Mouse (Mus musculus) forebrain, embryonic 10.5 days (tissue): Measurements from ENCODE around the gene Gfi1b. TPM values are rescaled to one million over a fixed set of nuclear protein-coding genes. Genes with fewer than 3 reads are reported as not detected.

Experiments
- DNase-seq: peaks from one replicate; pipeline ENCODE4 v3.0.0-alpha.2; 2017; ENCODE audit warnings: low spot score; ENCODE audit errors: extremely low spot score
- H3K27ac ChIP-seq: fragments of 300-500 bp; sonication (generic); 2 replicates; pipeline ENCODE4 v1.5.1; 2016; ENCODE audit warnings: mild to moderate bottlenecking
- H3K27me3 ChIP-seq: fragments of 300-500 bp; sonication (generic); 2 replicates; pipeline ENCODE4 v1.6.1; 2016; ENCODE audit warnings: mild to moderate bottlenecking; ENCODE audit not compliant: poor library complexity, severe bottlenecking
- H3K36me3 ChIP-seq: fragments of 300-500 bp; sonication (generic); replicated peaks from 2 replicates; pipeline ENCODE4 v1.6.1; 2016; ENCODE audit warnings: mild to moderate bottlenecking, moderate library complexity
- H3K4me1 ChIP-seq: fragments of 300-500 bp; sonication (generic); 2 replicates; pipeline ENCODE4 v1.6.1; 2016
- H3K4me3 ChIP-seq: fragments of 300-500 bp; sonication (generic); 2 replicates; pipeline ENCODE4 v1.5.1; 2016; ENCODE audit warnings: mild to moderate bottlenecking, moderate library complexity
- H3K9me3 ChIP-seq: fragments of 300-500 bp; sonication (generic); 2 replicates; pipeline ENCODE4 v1.6.1; 2016; ENCODE audit warnings: mild to moderate bottlenecking, moderate library complexity
- WGBS: fragments of 180-500 bp; shearing (Covaris S2); methylation state at CpG from one replicate; pipeline ENCODE4 v1.1.7; 2016; 5-methylcytosine and 5-hydroxymethylcytosine counted together
- polyA plus RNA-seq: library from polyadenylated mRNA; unstranded; fragments of >200 nt; fragmentation: Nextera tagmentation; extraction: Ambion mirVana; gene quantifications from 2 replicates; pipeline ENCODE4 v1.2.1, GENCODE M21; 2016

The Gfi1b gene
- polyA plus RNA-seq, 1 experiment from 2014 or later = 5.4 TPM

DNA sequence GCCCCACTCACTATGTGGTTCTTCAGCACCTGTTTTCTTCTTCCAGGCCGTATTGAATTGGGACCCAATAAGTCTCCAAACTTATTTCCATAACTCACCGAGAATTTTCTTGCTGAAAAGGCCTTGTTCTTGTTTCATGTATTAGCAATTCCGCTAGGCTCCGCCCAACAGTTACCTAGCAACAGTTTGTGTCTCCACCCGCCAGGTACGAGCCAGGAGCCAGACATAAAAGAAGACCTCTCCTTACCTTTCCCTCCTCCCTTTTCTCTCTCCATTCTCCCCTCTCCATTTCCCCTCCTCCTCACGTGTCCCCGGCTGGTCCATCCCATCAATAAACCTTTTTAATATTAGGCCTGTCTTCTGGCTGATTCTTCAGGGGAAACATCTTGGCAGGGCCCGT is 16.6 kb upstream of the Gfi1b start:
- peaks cover 49% of the 10 kb centered on the region for H3K4me1 ChIP-seq
- H3K4me3 ChIP-seq = peak overlapping the region; percentile 35
- H3K9me3 ChIP-seq = no peaks in the 10 kb centered on the region
- H3K27me3 ChIP-seq = 0 out of 2 replicates have a peak, but pooled peaks cover 13% of the 10 kb centered on the region
- DNase-seq = no peak
- peak overlapping the region; percentile 63; the same call in 1 of the 2 replicates for H3K27ac ChIP-seq
- H3K36me3 ChIP-seq = no peaks in the 10 kb centered on the region
- WGBS = 19% methylated on average over 9 of the region's 9 CpGs

DNA sequence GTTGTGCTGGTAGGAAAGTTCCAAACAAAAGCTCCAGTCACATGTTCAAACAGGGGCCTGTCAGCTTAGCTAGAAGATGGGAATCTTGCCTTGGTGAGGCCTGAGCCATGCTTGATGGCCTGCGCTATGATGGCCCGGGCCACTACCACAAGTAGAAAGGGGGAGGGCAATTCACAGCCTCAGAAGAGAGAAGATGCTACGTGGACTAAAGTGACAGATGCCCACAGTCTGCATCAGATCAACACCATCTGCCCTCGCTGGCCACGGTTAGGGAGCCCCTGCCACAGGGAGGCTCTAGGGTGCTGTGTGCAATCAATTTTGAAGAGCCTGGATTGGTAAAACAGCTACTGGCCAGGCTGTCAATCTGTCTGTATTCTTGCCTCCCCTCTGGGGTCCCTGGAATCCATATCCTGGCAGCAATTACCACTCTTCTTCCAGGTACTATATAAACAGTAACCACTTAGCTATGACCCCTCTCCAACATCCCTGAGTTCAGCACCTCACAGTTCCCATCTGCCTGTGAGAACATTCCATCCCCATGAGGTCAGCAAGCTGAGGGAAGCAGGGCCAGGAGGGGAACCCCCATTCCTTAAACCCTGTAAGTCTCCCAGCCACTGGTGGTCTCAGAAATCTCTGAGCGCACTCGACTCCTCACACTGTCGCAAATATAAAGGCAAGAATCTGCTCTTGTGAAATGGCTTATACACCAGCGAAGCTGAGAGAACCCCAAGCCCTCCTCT is 15.5 kb upstream of the Gfi1b start:
- Histone ChIP-seq H3K36me3 (no peaks in the 10 kb centered on the region), H3K9me3 (no peaks in the 10 kb centered on the region), H3K4me1 (peaks cover 38% of the 10 kb centered on the region), H3K27me3 (0 out of 2 replicates have a peak, but pooled peaks cover 13% of the 10 kb centered on the region), H3K4me3 (no peak overlapping the region), H3K27ac (no peak overlapping the region)
- no peak for DNase-seq
- 84% methylated on average over 9 of the region's 9 CpGs for WGBS

DNA sequence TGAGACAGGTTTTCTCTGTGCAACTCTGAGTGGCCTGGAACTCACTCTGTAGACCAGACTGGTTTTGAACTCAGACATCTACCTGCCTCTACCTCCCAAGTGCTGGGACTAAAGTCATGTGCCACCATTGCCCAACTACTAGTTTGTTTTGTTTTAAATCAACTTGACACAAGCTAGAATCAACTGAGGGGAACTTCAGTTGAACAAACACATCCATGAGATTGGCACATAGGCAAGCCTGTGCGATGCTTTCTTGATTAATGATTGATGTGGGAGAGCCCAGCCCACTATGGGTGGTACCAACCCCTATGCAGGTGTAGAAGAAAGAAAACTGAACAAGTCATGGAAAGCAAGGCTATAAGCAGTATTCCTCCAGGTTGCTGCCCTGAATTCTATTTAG is 13.4 kb upstream of the Gfi1b start:
- H3K4me3 ChIP-seq = no peak overlapping the region
- no peak for DNase-seq
- WGBS = 97% methylated on average over 1 of the region's 1 CpGs
- H3K9me3 ChIP-seq = no peaks in the 10 kb centered on the region
- no peaks in the 10 kb centered on the region for H3K36me3 ChIP-seq
- H3K27ac ChIP-seq = no peak overlapping the region
- H3K4me1 ChIP-seq = peaks cover 24% of the 10 kb centered on the region
- H3K27me3 ChIP-seq = 0 out of 2 replicates have a peak, but pooled peaks cover 13% of the 10 kb centered on the region

DNA sequence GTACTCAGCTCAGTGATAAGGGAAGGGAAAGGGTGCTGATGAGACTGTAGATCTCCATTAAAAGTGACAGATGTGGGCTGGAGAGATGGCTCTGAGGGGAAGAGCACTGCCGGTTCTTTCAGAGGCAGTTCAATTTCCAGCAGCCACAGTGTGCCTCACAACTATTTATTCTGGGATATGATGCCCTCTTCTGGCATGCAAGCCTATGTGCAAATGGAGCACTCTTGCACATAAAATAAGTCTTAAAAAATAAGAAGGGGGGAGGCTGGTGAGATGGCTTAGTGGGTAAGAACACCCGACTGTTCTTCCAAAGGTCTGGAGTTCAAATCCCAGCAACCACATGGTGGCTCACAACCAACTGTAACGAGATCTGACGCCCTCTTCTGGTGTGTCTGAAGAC is 11.4 kb upstream of the Gfi1b start:
- H3K9me3 ChIP-seq = no peaks in the 10 kb centered on the region
- WGBS = 58% methylated on average over 4 of the region's 4 CpGs

DNA sequence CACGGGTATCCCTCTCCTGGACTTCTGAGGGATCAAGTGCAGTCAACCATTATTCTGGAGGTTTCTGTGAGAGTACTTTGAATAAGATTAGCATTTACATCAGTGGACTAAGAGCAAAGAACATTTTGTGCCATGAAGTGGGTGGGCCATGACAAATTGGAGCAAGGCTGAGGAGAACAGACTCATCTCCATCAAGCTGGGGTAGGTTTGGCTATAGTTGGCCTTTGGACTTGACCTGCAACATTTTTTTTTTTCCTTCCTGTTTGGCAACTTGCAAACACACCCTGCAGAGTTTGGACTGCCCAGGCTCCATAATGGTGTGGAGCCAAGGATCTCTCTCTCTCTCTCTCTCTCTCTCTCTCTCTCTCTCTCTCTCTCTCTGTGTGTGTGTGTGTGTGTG is 10.8 kb upstream of the Gfi1b start:
- WGBS = 60% methylated on average over 1 of the region's 1 CpGs
- H3K27me3 ChIP-seq = 0 out of 2 replicates have a peak, but pooled peaks cover 7% of the 10 kb centered on the region

More for the DNA sequence above, 11.4 kb upstream of the Gfi1b start:
- Histone ChIP-seq H3K4me3 (no peak overlapping the region), H3K4me1 (peaks cover 12% of the 10 kb centered on the region), H3K36me3 (no peaks in the 10 kb centered on the region), H3K27ac (no peak overlapping the region), H3K27me3 (0 out of 2 replicates have a peak, but pooled peaks cover 12% of the 10 kb centered on the region)
- no peak for DNase-seq

DNA sequence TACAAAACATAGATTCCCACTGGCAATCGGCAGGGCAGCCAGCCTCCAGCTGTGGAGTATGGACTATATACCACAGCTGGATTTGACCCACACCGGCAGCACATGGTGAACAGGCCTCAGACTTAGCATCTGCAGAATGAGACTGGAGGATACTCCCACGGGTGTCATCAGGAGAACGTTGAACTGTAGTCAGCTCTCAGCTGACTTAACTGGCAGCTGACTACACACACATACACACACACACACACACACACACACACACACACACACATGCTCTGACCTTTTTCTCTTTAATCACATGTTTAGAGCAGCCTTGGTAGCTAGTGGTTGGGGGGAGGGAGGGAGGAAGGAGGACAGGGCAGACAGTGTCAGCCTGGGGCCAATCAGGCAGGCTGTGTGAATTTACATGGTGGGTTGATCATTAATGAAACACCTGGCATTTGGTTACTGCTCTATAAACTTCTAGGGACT is 8.2 kb upstream of the Gfi1b start:
- Histone ChIP-seq H3K4me1 (no peaks in the 10 kb centered on the region), H3K4me3 (no peak overlapping the region), H3K27me3 (no peaks in the 10 kb centered on the region), H3K36me3 (no peaks in the 10 kb centered on the region), H3K9me3 (no peaks in the 10 kb centered on the region; the same call in 1 of the 2 replicates), H3K27ac (no peak overlapping the region)
- WGBS = 71% methylated on average over 4 of the region's 4 CpGs
- DNase-seq = no peak

More for the DNA sequence above, 10.8 kb upstream of the Gfi1b start:
- no peak for DNase-seq
- H3K36me3 ChIP-seq = no peaks in the 10 kb centered on the region
- H3K9me3 ChIP-seq = no peaks in the 10 kb centered on the region; the same call in 1 of the 2 replicates
- H3K4me1 ChIP-seq = peaks cover 7% of the 10 kb centered on the region
- no peak overlapping the region for H3K4me3 ChIP-seq
- no peak overlapping the region for H3K27ac ChIP-seq

DNA sequence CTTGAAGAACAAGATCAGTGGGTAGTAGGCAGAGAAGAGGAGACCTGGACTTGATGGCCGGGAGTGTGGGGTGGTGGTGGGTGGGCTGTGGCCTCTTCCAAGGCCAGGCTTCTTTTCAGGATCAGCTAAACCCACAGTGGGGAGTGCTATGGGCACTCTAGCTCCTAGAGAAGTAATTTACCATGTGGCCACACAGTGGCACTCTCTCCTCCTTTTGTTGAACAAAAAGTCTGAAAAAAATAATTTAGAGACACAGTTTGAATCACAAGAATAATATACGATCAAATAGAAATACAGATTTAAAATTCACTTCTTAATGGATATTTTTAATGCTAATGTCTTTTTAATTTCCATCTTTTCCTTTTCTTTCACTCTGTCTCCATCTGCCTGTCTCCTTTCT is 6.3 kb upstream of the Gfi1b start:
- 72% methylated on average over 2 of the region's 2 CpGs for WGBS
- H3K9me3 ChIP-seq = no peaks in the 10 kb centered on the region; the same call in 1 of the 2 replicates
- H3K4me3 ChIP-seq = no peak overlapping the region
- H3K27ac ChIP-seq = no peak overlapping the region
- no peaks in the 10 kb centered on the region for H3K36me3 ChIP-seq
- H3K27me3 ChIP-seq = peaks cover 7% of the 10 kb centered on the region
- no peaks in the 10 kb centered on the region for H3K4me1 ChIP-seq
- DNase-seq = no peak

DNA sequence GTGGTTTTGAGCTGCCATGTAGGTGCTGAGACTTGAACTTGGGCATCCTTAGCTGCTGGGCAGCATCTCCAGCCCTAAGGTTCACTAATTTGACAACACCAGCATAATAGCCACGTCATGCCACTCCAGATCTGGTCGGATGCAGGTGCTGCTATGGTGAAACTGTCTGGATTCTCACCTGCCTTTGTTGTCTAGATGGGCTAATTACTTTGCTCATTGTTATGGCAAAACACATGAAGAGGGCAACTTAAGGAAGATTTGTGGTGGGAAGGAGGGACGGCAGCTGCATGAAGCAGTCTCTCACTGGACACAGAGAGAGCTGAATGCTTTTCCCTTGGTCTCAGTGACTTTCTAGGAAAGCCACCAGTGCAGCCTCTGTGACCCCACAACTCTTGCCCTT is 4.3 kb upstream of the Gfi1b start:
- H3K4me1 ChIP-seq = peaks cover 14% of the 10 kb centered on the region
- WGBS = 75% methylated on average over 3 of the region's 3 CpGs
- no peak overlapping the region for H3K4me3 ChIP-seq
- no peaks in the 10 kb centered on the region; the same call in 1 of the 2 replicates for H3K9me3 ChIP-seq
- no peak for DNase-seq
- peaks cover 27% of the 10 kb centered on the region for H3K27me3 ChIP-seq
- no peak overlapping the region for H3K27ac ChIP-seq
- no peaks in the 10 kb centered on the region for H3K36me3 ChIP-seq

DNA sequence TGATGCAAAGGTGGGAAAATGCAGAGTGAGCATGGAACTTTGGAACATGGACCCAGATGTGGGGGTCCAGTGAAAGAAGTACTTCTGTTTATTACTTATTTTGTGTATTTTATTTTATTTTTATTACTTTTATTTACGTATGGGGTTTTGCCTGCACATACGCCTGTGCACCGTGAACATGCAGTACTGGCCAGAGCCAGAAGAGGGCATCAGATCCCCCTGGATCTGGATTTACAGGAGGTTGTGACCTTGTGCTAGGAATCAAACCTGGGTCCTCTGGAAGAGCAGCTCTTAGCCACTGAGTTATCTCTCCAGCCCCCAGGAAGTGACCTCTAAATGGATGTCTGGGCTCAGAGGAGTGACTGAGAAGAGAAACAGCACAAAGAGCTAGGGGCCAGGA is 3.1 kb upstream of the Gfi1b start:
- no peak for DNase-seq
- H3K4me1 ChIP-seq = peaks cover 14% of the 10 kb centered on the region
- no peaks in the 10 kb centered on the region for H3K36me3 ChIP-seq
- H3K27ac ChIP-seq = no peak overlapping the region
- H3K9me3 ChIP-seq = no peaks in the 10 kb centered on the region; the same call in 1 of the 2 replicates
- no peak overlapping the region for H3K4me3 ChIP-seq
- 88% methylated on average over 3 of the region's 3 CpGs for WGBS
- H3K27me3 ChIP-seq = peaks cover 38% of the 10 kb centered on the region

DNA sequence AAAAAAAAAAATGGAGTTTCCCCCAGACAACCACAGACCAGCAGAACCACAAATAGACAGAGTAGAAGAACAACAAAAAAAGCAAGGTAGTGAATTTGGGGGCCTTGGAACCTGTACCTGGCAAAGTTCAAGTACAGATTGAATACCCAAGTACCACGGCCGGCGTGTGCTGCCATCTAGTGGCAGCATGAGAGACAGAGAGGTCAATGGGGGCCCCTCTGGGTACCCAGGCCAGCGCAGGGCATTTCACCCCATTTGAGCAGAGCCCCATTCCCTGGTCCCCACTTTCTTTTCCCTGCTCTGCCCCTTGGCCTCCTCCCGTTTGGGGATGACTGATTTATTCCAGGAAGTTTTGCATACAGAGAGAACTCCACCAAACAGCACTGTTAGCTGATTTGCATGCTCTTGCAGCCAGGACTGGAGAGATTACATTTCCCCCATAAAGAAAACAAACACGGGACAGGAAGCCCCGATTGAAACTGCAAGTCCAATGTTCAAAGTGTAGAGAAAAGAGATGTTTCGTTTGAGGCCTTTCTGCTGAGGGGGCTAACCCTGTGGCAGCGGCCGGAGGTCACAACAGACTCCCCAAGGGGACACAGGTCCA is 841 bp upstream of the Gfi1b start:
- WGBS = 21% methylated on average over 10 of the region's 10 CpGs
- Histone ChIP-seq H3K9me3 (no peaks in the 10 kb centered on the region; the same call in 1 of the 2 replicates), H3K4me3 (no peak overlapping the region), H3K27me3 (peaks cover 51% of the 10 kb centered on the region), H3K27ac (no peak overlapping the region), H3K36me3 (no peaks in the 10 kb centered on the region), H3K4me1 (peaks cover 26% of the 10 kb centered on the region)
- peak; percentile 36 for DNase-seq

DNA sequence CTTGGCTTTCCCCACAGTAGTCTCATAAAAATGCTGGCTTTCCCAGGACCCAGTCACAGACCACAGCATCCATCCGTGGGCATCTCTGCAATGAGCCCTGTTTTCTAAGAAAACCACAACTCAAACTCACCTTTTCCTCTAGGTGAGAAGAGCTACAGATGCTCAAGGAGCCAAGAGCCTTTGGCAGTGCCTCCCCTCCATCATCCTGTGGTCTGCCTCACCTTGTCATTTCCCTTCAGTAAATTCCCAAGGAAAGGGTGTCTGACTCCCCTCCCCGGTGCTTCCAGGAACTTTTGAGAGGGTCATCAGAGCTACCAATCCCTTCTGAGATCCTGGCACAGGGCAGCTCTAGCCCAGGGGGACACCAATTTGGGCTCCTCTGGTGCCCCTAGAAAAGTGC is 671 bp downstream of the Gfi1b start:
- DNase-seq = no peak
- Histone ChIP-seq H3K4me1 (peaks cover 33% of the 10 kb centered on the region), H3K9me3 (no peaks in the 10 kb centered on the region), H3K27ac (no peak overlapping the region), H3K4me3 (peak overlapping the region; percentile 28), H3K36me3 (no peaks in the 10 kb centered on the region), H3K27me3 (peaks cover 51% of the 10 kb centered on the region)
- 25% methylated on average over 2 of the region's 2 CpGs for WGBS

DNA sequence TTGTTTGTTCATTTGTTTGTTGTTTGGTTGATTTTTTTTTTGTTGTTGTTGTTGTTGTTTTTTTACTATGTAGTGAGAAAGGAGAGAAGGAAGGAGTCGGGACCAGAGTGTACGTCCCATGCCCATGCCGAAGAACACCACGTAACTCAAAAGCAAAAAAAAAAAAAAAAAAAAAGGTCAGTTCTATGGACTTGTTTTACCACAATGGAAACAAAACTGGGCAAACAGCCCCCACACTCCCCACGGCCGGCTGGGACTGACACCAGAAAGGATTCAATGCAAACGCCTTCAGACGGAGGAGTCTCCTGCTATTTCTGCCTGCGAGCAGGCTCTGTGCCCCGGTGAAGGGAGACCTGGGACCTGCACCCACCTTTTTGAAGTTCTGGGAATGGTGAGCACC is 1.3 kb downstream of the Gfi1b start:
- Histone ChIP-seq H3K4me3 (peak overlapping the region; percentile 28; the same call in 1 of the 2 replicates), H3K27ac (no peak overlapping the region), H3K9me3 (no peaks in the 10 kb centered on the region), H3K27me3 (peaks cover 51% of the 10 kb centered on the region), H3K36me3 (no peaks in the 10 kb centered on the region), H3K4me1 (peaks cover 34% of the 10 kb centered on the region)
- DNase-seq = no peak
- WGBS = 74% methylated on average over 10 of the region's 10 CpGs

DNA sequence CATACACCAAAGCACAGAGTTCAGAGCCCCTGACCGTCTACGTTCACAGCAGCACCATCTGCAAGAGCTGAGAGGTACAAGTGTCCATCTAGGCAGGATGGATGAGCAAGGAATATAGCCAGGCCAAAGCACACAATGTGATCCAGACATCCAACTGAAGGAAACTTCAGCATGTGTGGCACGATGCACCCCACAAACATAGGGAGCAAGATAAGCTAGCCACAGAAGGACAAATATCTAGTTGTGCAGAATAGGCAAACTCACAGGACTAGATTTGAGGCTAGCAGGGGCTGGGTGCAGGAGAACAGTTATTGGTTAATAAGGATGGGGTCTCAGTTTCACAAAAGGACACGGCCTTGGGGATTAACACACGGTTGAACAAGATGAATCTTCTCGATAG is 2.4 kb downstream of the Gfi1b start:
- Histone ChIP-seq H3K9me3 (no peaks in the 10 kb centered on the region), H3K4me1 (peaks cover 34% of the 10 kb centered on the region), H3K27ac (no peak overlapping the region), H3K36me3 (no peaks in the 10 kb centered on the region), H3K27me3 (peaks cover 51% of the 10 kb centered on the region), H3K4me3 (no peak overlapping the region)
- WGBS = 91% methylated on average over 6 of the region's 6 CpGs
- DNase-seq = no peak
